Mouse (Mus musculus) neural tube, embryonic 13.5 days (tissue): ENCODE measurements around the gene Higd1b. TPM values are rescaled to one million over a fixed set of nuclear protein-coding genes. Genes with fewer than 3 reads are reported as not detected.

Experiments
- ATAC-seq: fragments of 200-750 bp; cut with Nextera tagmentation; 2 replicates; pipeline ENCODE4 v1.8.0; 2017; ENCODE audit warnings: low read depth, mild to moderate bottlenecking, moderate TSS enrichment, moderate library complexity
- H3K27ac ChIP-seq: fragments of 300-500 bp; sonication (generic); replicated peaks from 2 replicates; pipeline ENCODE4 v1.5.1; 2015; ENCODE audit warnings: moderate library complexity, mild to moderate bottlenecking, inconsistent platforms
- H3K27me3 ChIP-seq: fragments of 300-500 bp; sonication (generic); 2 replicates; pipeline ENCODE4 v1.6.1; 2015; ENCODE audit warnings: mild to moderate bottlenecking, inconsistent platforms
- H3K36me3 ChIP-seq: fragments of 300-500 bp; sonication (generic); 2 replicates; pipeline ENCODE4 v1.6.1; 2015; ENCODE audit warnings: mild to moderate bottlenecking, inconsistent platforms
- H3K4me1 ChIP-seq: fragments of 300-500 bp; sonication (generic); replicated peaks from 2 replicates; pipeline ENCODE4 v1.6.1; 2015; ENCODE audit warnings: inconsistent platforms
- H3K4me2 ChIP-seq: fragments of 300-500 bp; sonication (generic); 2 replicates; pipeline ENCODE4 v1.6.1; 2015; ENCODE audit warnings: inconsistent platforms, mild to moderate bottlenecking, moderate library complexity
- H3K4me3 ChIP-seq: fragments of 300-500 bp; sonication (generic); 2 replicates; pipeline ENCODE4 v1.5.1; 2015; ENCODE audit warnings: mild to moderate bottlenecking, inconsistent platforms
- H3K9ac ChIP-seq: fragments of 300-500 bp; sonication (generic); 2 replicates; pipeline ENCODE4 v1.6.1; 2015; ENCODE audit warnings: moderate library complexity, mild to moderate bottlenecking, inconsistent platforms
- H3K9me3 ChIP-seq: fragments of 300-500 bp; sonication (generic); 2 replicates; pipeline ENCODE4 v1.6.1; 2016; ENCODE audit warnings: inconsistent platforms
- WGBS: fragments of 180-500 bp; shearing (Covaris S2); methylation state at CpG from one replicate; pipeline ENCODE4 v1.1.7; 2015; 5-methylcytosine and 5-hydroxymethylcytosine counted together
- polyA plus RNA-seq: library from polyadenylated mRNA; unstranded; fragments of >200 nt; fragmentation: Nextera tagmentation; extraction: Ambion mirVana; gene quantifications from 2 replicates; pipeline ENCODE4 v1.2.1, GENCODE M21; 2015

Higd1b gene
- polyA plus RNA-seq, 1 experiment from 2014 or later: 2.6 TPM

DNA sequence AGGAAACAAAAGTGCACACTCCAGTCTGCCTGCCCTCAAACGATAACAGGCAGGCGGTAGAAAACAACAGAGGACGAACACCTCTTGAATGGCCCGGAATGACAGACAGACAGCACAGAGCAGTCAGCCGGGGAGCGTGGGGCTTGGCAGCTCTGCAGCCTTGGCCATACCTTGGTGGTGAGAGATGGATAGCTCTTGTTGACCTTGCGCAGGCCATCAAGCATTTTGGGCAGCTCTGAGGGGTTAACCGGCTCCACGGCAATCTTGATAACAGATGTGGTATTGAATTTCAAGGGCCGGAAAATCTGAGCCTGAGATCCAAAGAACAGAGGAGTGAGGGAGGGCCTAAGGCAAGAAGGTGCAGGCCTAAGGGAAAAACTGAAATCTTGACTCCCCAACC is 10.3 kb downstream of the Higd1b start:
- H3K4me3 ChIP-seq: no peak overlapping the region
- H3K4me2 ChIP-seq: no peak overlapping the region
- H3K27ac ChIP-seq: no peak overlapping the region
- H3K9me3 ChIP-seq: no peaks in the 10 kb centered on the region
- peaks cover 100% of the 10 kb centered on the region for H3K36me3 ChIP-seq
- ATAC-seq: no peak
- 94% methylated on average over 10 of the region's 10 CpGs for WGBS
- H3K27me3 ChIP-seq: no peaks in the 10 kb centered on the region
- H3K4me1 ChIP-seq: no peaks in the 10 kb centered on the region
- H3K9ac ChIP-seq: no peak overlapping the region

DNA sequence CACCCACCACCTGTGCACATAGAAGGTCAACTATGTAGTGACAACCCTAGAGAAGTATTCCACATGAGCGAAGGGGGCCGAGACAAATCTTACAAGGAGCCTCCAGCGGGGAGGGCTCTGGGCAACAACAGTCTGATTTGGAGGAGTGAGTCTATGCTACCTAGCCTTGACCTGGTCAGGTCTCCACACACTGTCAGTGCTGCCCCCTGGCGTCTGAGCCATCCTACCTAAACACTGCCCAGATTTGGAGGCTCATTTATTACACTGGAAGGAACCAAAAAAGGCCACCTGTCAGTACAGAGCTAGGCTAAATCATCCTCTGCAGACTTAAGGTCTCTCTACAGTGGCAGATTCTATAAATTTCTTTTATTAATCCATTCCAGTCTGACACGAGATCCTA is 16.2 kb downstream of the Higd1b start:
- no peak overlapping the region for H3K4me2 ChIP-seq
- H3K4me1 ChIP-seq: no peaks in the 10 kb centered on the region
- no peak overlapping the region for H3K4me3 ChIP-seq
- no peaks in the 10 kb centered on the region for H3K27me3 ChIP-seq
- ATAC-seq: no peak
- no peak overlapping the region for H3K27ac ChIP-seq
- WGBS: 69% methylated on average over 5 of the region's 5 CpGs
- H3K9ac ChIP-seq: no peak overlapping the region
- H3K9me3 ChIP-seq: no peaks in the 10 kb centered on the region
- H3K36me3 ChIP-seq: peaks cover 98% of the 10 kb centered on the region

DNA sequence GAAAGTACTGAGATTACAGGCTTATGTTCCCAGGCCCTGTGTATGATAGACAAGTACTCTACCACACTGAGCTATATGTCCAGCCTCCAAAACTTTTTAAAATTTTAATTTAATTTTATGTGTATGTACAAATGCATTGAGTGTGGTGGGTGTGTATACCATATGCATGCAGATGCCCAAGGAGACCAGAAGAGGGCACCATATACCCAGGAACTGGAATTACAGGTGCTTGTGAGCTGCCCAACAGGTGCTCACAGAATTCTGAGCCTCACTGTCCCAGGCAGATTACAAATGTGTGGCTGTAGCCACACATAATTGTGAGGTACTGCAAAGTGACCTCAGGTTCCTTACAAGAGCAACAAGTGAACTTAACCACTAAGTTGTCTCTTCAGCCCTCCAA is 18.1 kb downstream of the Higd1b start:
- H3K27ac ChIP-seq: no peak overlapping the region
- no peak overlapping the region for H3K4me2 ChIP-seq
- ATAC-seq: no peak
- no peak overlapping the region for H3K9ac ChIP-seq
- no peaks in the 10 kb centered on the region for H3K27me3 ChIP-seq
- H3K4me1 ChIP-seq: no peaks in the 10 kb centered on the region
- H3K36me3 ChIP-seq: peaks cover 98% of the 10 kb centered on the region
- H3K9me3 ChIP-seq: no peaks in the 10 kb centered on the region
- H3K4me3 ChIP-seq: no peak overlapping the region

DNA sequence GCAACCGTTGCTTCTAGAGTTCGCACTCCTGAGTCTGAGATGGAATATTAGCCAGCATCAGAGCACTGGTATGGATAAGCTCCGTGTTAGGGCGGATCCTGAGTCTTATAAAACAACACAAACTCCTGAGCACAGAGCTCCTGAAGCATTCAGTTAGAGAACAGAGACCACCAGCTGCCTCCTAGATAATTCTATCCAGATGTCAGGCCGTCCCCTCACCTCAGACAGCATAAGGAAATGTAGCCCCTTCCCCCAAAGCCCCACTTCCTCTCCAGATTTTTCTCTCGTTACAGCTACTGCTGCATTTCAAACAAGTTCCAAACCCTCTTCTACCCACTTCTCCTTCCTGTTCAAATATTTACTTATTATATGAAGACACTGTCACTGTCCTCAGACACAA is 20.3 kb downstream of the Higd1b start:
- Histone ChIP-seq H3K27ac (no peak overlapping the region), H3K9ac (no peak overlapping the region), H3K4me2 (no peak overlapping the region), H3K36me3 (peaks cover 98% of the 10 kb centered on the region), H3K4me1 (no peaks in the 10 kb centered on the region), H3K27me3 (no peaks in the 10 kb centered on the region), H3K4me3 (no peak overlapping the region), H3K9me3 (no peaks in the 10 kb centered on the region)
- WGBS: 85% methylated on average over 6 of the region's 6 CpGs
- no peak for ATAC-seq

DNA sequence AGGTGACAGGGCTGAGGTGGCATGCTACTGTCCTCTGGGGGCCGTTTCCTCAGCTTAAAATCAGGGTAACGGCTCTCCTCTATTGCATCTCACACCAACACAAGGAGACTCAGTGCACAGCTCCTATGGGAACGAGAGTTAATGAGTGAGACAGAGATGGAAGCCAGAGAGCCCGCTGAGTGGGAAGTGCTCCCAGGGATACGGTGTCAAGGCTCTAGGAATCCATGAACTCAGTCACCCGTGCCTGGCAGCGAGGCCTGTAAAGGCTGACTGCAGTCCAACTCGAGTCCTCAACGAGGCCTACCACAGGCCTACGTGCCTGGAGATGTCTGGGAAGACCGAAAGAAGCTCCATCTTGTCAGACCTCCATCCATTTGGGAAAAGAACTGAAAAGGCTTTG is 23.3 kb downstream of the Higd1b start:
- no peak overlapping the region for H3K4me3 ChIP-seq
- H3K36me3 ChIP-seq: peaks cover 98% of the 10 kb centered on the region
- H3K9ac ChIP-seq: no peak overlapping the region
- no peaks in the 10 kb centered on the region for H3K9me3 ChIP-seq
- no peak for ATAC-seq
- H3K27me3 ChIP-seq: no peaks in the 10 kb centered on the region
- H3K4me2 ChIP-seq: no peak overlapping the region
- H3K4me1 ChIP-seq: no peaks in the 10 kb centered on the region
- WGBS: 88% methylated on average over 11 of the region's 11 CpGs
- no peak overlapping the region for H3K27ac ChIP-seq

DNA sequence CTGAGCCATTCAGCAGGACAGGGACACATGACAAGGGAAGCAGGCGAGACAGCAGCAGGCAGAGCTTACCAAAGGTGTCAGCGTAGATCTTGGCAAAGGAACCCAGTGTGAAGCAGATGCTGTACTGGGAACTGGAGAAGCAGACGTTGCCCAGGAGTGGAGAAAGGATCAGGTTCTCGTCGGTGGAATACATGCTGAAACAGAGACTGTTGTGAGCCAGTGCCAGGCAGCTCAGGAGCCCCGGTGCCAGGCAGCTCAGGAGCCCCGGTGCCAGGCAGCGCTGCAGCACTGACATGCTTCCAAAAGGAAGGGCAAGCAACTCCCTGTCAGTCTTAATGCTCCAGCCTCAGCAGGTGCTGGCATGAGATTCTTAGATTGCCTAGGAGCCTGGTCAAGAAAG is 24.3 kb downstream of the Higd1b start:
- no peak overlapping the region for H3K27ac ChIP-seq
- no peak overlapping the region for H3K4me2 ChIP-seq
- no peak overlapping the region for H3K9ac ChIP-seq
- H3K27me3 ChIP-seq: no peaks in the 10 kb centered on the region
- no peak overlapping the region for H3K4me3 ChIP-seq
- peaks cover 92% of the 10 kb centered on the region for H3K36me3 ChIP-seq
- WGBS: 86% methylated on average over 8 of the region's 8 CpGs
- ATAC-seq: no peak
- no peaks in the 10 kb centered on the region for H3K4me1 ChIP-seq
- no peaks in the 10 kb centered on the region for H3K9me3 ChIP-seq

DNA sequence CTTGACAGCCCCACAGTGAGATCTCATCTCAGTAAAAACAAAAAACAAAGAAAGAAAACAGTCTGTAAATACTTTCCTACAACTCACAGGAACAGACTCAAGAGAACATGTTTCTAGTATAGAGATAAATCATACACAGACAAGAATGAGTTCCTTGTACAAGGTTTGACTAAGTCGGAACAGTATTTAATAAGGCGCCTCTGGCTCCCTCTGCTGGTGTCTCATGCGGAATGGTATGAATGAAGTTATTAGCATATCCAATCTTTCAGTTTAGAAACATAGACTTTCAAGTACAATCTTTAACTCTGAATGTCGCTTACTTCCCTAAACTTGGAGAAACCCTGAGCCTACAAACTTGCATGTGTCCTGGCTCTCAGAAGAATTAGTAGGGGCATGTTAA is 28.6 kb downstream of the Higd1b start:
- Histone ChIP-seq H3K9ac (no peak overlapping the region), H3K4me2 (no peak overlapping the region), H3K27me3 (no peaks in the 10 kb centered on the region), H3K36me3 (peaks cover 91% of the 10 kb centered on the region), H3K4me1 (no peaks in the 10 kb centered on the region), H3K27ac (no peak overlapping the region), H3K4me3 (no peak overlapping the region), H3K9me3 (no peaks in the 10 kb centered on the region)
- 49% methylated on average over 4 of the region's 4 CpGs for WGBS
- ATAC-seq: no peak

DNA sequence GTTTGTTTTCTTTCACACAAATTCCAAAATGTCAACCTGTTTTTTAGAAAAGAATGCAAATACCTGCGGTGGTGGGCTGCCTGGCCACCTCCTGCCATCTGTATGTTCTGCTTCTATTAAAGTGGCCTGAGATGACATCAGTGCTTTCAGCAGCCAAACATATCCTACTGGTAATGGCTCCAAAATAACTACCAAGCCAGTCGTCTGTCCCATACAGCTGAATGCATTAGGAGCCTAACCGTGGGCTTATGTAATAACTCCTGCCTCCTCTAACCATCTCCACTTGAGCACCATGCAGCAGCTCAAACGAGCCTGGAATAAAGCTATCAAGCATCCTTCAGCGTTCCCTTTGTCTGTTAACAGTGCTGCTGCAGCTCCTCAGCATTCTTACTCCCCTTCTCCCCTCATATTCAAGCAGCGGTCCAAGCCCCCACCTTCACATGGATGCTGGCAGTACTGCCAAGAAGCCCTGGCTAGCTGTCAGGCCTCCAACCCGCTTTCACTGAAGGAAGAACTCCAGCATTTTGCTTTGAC is 39.2 kb downstream of the Higd1b start:
- Histone ChIP-seq H3K4me3 (no peak overlapping the region), H3K9me3 (no peaks in the 10 kb centered on the region), H3K9ac (no peak overlapping the region), H3K4me2 (no peak overlapping the region), H3K36me3 (peaks cover 58% of the 10 kb centered on the region), H3K27ac (no peak overlapping the region), H3K27me3 (no peaks in the 10 kb centered on the region), H3K4me1 (peaks cover 15% of the 10 kb centered on the region)
- 87% methylated on average over 7 of the region's 7 CpGs for WGBS
- no peak for ATAC-seq

DNA sequence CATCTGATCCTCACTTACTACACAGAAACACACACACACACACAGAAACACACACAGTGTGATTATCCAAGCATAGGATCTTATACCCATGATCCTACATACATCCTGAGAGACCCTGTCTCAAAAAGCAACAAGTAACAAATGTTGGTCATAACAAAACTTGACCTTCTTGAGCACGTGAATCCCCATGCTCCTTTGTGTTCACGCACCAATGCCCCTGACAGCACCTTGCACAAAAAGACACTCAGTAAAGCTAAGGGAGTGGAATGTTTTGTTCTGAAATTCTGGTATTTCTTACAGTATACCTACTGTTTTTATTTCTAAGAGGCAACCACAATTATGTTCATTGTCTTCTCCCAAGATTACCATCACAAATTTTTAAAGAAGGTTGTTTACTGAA is 43.9 kb downstream of the Higd1b start:
- Histone ChIP-seq H3K9me3 (no peaks in the 10 kb centered on the region), H3K9ac (peak overlapping the region; percentile 88; the same call in 1 of the 2 replicates), H3K4me1 (peaks cover 24% of the 10 kb centered on the region), H3K27me3 (peaks cover 9% of the 10 kb centered on the region; the same call in 1 of the 2 replicates), H3K27ac (no peak overlapping the region), H3K4me3 (peak overlapping the region; percentile 78; the same call in 1 of the 2 replicates), H3K4me2 (peak overlapping the region; percentile 84), H3K36me3 (peaks cover 24% of the 10 kb centered on the region)
- 68% methylated on average over 2 of the region's 2 CpGs for WGBS
- no peak for ATAC-seq

DNA sequence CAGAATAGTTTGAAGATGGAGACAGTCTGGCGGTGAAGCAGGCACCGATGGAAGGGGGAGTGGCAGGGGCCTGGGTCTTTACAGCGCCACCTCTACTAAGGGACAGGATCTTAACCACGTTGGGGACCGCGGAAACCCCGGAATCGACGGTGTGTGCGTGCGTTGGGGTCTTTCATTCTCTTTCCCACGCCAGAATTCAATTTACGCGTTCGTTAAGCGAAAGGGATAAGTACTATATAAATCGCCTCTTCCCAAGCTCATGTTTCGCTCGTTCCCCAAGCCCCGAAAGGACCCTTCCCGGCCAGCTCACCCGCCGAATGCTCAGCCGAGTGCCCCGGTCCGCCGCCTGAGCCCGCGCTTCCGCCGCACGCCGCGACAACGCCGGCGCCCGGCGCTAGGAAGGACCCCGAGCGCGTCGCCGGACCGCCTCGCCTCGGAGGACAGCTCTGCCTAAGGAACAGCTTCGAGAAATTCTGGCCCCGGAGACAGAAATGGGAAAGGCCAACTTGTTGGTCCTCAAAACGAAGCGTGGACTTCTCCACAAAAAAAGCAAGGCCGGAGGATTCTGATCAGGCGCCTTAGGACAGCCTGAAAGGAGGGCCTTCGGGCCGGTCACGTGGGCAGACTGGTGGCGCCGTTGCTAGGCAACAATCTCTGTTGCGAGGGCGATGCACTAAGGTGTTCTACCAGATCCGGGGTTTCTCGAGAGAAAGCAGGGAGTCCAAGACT is 45.1 kb downstream of the Higd1b start, which contains the start of the genes Eftud2 and Ccdc103:
TSS of gene Eftud2 (minus strand) at position 401 of the 729 bp plus-strand sequence.
TSS of gene Ccdc103 (plus strand) at position 620 of the 729 bp plus-strand sequence.
- no peaks in the 10 kb centered on the region for H3K9me3 ChIP-seq
- H3K27me3 ChIP-seq: peaks cover 20% of the 10 kb centered on the region
- peak within 1 kb of the TSS; percentile 84 for H3K4me2 ChIP-seq
- peaks cover 24% of the 10 kb centered on the region for H3K4me1 ChIP-seq
- H3K27ac ChIP-seq: peak within 1 kb of the TSS; percentile 86
- peaks cover 12% of the 10 kb centered on the region for H3K36me3 ChIP-seq
- H3K4me3 ChIP-seq: peak within 1 kb of the TSS; percentile 78
- ATAC-seq: peak; percentile 91
- peak within 1 kb of the TSS; percentile 88 for H3K9ac ChIP-seq
- under 1% methylated on average over 62 of the region's 62 CpGs for WGBS

DNA sequence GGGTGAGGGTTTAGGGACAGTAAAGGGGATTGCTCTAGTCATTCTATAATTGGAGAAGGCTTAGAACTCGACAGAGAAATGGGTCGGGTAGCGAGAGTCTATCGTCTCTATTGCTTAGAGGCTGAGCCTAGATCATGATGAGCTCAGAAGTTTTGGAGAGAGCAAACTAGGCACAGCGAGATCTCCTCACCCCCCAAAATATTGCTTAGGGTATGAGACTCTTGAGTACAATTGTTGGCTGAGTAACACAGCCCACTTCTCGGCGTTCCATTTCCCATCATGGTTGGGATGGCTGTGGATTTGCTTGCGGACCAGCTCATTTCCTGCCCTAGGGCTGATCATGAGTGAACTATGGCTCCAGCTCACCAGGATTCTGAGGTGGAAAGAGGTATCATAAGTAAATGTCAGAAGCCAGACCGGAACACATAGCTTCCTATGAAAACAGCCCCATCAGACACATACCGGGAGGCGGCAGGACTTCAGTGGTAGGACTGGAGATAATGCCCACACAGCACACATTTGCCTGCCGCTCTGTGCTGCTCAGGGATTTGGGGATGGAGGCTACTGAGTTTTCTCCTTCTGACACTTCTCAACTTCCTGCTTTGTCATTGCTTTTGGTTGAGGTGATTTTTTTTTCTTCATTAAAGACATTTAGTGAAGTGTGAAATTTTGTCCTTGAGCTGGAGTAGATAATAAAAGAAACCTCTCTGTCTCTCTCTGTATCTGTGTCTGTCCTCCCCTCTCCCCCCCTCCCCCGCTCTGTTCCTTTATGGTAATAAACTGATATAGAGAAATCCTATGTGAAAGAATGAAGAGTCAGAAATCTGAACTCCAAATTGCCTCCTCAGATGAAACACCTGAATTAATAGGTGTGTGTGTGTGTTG is 45.9 kb downstream of the Higd1b start:
- Histone ChIP-seq H3K4me3 (peak overlapping the region; percentile 78), H3K4me2 (peak overlapping the region; percentile 84), H3K9ac (peak overlapping the region; percentile 88), H3K36me3 (peaks cover 6% of the 10 kb centered on the region), H3K4me1 (peaks cover 24% of the 10 kb centered on the region), H3K9me3 (no peaks in the 10 kb centered on the region), H3K27ac (peak overlapping the region; percentile 86; the same call in 1 of the 2 replicates), H3K27me3 (peaks cover 23% of the 10 kb centered on the region)
- ATAC-seq: peak; percentile 20
- WGBS: 18% methylated on average over 13 of the region's 13 CpGs
